Comparison of ENCODE assay signal across 15 mouse cellular contexts in genomic region chr9:76505650-76506049, GRCm38 (mm10).
"Had no signal": no experiment of that assay in that cellular context is flagged by ENCODE, and none has a peak within 500 bp of the region (broad histone marks: within the 10 kb centered on the region; RNA-seq: fewer than 3 reads in every experiment).

No protein-coding gene starts in this region.

- H3K36me3 ChIP-seq: midbrain, embryonic 10.5 days; midbrain, embryonic 12.5 days; neural tube, embryonic 12.5 days had no signal

- H3K4me1 ChIP-seq: midbrain, embryonic 10.5 days; midbrain, embryonic 12.5 days; neural tube, embryonic 12.5 days had no signal

- H3K27me3 ChIP-seq: midbrain, embryonic 12.5 days; neural tube, embryonic 12.5 days had no signal

- ATAC-seq: midbrain, embryonic 16.5 days had no signal

- H3K9me3 ChIP-seq: midbrain, embryonic 10.5 days; midbrain, embryonic 12.5 days; neural tube, embryonic 12.5 days had no signal

- H3K4me3 ChIP-seq: midbrain, embryonic 10.5 days; midbrain, embryonic 12.5 days; neural tube, embryonic 12.5 days had no signal

- H3K9ac ChIP-seq: lung, embryonic 14.5 days; midbrain, embryonic 12.5 days; neural tube, embryonic 12.5 days had no signal

- H3K4me2 ChIP-seq: lung, embryonic 14.5 days; midbrain, embryonic 12.5 days; neural tube, embryonic 12.5 days had no signal

- H3K27ac ChIP-seq: midbrain, embryonic 10.5 days; midbrain, embryonic 12.5 days; neural tube, embryonic 12.5 days had no signal

- DNase-seq: lung, adult 18-20 months; lung, embryonic 14.5 days; lung, postnatal 10 days; lung, postnatal 4 days; midbrain, embryonic 14.5 days; right cerebral cortex, postnatal 14 days; right cerebral cortex, postnatal 4 days; spleen, adult 18-20 months; thymus, adult 18-20 months; thymus, postnatal 14 days; thymus, postnatal 36 days had no signal
